Mouse (Mus musculus): Measurements from ENCODE around the gene Alyref. TPM values are rescaled to one million over a fixed set of nuclear protein-coding genes. Genes with fewer than 3 reads are reported as not detected.
"Not testable (repeated sequence)": the region's sequence is repeated elsewhere in the genome, so short reads cannot be mapped to it uniquely, and the experiment has no call there.

Gene Alyref
- total and polyA plus RNA-seq, 3 experiments = 600 to 1,072 TPM; not detected in 1

DNA sequence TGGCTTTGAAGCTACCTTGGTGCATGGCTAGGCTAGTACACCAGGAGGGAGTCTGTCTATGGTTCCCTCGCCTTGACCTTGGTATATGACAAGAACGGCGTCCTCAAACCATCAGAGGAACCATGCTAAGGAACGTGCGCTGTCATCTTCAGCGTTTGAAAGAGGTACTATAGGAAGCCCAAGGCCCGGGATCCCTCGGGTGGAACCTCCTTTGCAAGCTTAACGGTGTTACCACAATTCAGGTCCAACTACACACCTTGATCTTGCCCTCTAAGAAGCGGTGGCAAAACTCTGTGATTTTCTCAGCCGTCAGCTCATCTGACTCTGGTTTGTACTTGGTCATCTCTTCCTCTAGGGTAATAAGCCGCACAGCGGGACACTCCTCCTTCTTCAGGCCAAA lies 35.2 kb downstream of the Alyref start:
- Histone ChIP-seq H3K4me1 (ENCODE audit: control insufficient read depth in 1 of 2, insufficient read depth in 2 of 2, low read length in 2 of 2) (no peaks in the 10 kb centered on the region), H3K9me3 (replicated peaks; ENCODE audit: insufficient read depth, low read length) (no peaks in the 10 kb centered on the region), H3K79me2 (ENCODE audit: control insufficient read depth, insufficient read depth, low read length, poor library complexity) (peaks cover 3% of the 10 kb centered on the region; the same call in 1 of the 2 replicates), H3K27ac (ENCODE audit: control insufficient read depth, low read depth, low read length) (no peak overlapping the region), H3K9ac (ENCODE audit: control insufficient read depth, low read depth, low read length, poor library complexity, severe bottlenecking) (no peak overlapping the region), H3K36me3 (ENCODE audit: control insufficient read depth in 1 of 2, insufficient read depth in 2 of 2, low read length in 2 of 2) (peaks cover 0 to 45% of the 10 kb centered on the region in 2 experiments; a peak in 3 of 4 replicates), H3K27me3 (ENCODE audit: control insufficient read depth in 1 of 2, insufficient read depth in 2 of 2, low read length in 2 of 2) (no peaks in the 10 kb centered on the region), H3K4me3 (ENCODE audit: control insufficient read depth in 1 of 2, insufficient read depth in 1 of 2, low read depth in 2 of 2, low read length in 2 of 2) (no peak overlapping the region)
- TF ChIP-seq JUND (IDR thresholded peaks at IDR 0.05; ENCODE audit: low read depth, low read length) (no peak), POLR2AphosphoS2 (IDR thresholded peaks at IDR 0.05; ENCODE audit: low read length) (no peak)
- no peak for DNase-seq (ENCODE audit: low read depth, low spot score)

DNA sequence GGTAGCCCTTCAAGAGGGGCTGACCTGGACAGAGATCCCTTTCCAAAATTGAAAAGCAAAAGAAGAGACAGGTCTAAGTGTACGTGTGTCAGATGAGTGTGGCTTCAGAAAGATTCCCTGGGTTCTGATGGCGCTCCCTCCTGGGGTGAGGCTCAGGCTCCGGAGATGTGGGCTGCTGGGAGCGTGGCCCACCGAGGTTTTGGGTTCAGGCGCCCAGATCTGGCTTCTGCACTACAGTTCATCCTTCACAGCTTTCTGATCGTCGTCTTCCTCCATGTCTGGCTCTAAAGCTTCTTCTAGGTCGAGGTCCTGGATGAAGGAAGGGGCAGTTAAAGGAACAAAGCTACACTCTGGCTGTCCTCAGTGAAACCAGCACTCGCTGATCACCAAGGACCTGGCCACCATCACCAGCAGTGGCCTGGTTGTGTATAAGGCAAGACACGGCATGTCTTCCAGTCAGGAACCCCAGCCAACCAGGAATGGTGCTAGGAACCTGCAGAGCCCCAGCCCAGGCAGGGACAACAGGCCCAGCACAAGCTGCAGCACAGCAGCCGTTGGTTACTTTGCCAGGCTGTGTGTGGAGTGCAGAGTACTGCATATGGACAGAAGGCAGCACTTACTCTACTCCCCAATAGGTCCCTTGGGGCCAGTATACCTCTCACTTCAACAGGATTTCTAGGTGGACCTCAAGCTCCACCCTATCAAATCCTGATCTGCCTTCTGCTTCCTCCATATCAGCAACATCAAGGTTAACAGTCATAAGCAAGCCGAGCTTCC lies 37.0 kb downstream of the Alyref start:
- TF ChIP-seq ETS1 (IDR thresholded peaks at IDR 0.05; ENCODE audit: low read depth, low read length) (no peak), GABPA (IDR thresholded peaks at IDR 0.05; ENCODE audit: low read depth, low read length) (no peak), MAFK (IDR thresholded peaks at IDR 0.05; ENCODE audit: borderline replicate concordance, low read depth, low read length) (no peak), TCF12 (IDR thresholded peaks at IDR 0.05; ENCODE audit: low read depth, low read length) (no peak), ZMIZ1 (IDR thresholded peaks at IDR 0.05; ENCODE audit: low read depth, low read length) (no peak), POLR2A (IDR thresholded peaks at IDR 0.05; ENCODE audit: control insufficient read depth in 1 of 2, insufficient read depth in 1 of 2, low read depth in 1 of 2, low read length in 2 of 2, poor library complexity in 1 of 2) (no peak; a peak in 1 of 4 replicates), TAL1 (IDR thresholded peaks at IDR 0.05; ENCODE audit: low read length) (no peak)
- H3K9me3 ChIP-seq (replicated peaks; ENCODE audit: insufficient read depth, low read length) = no peaks in the 10 kb centered on the region
- H3K4me1 ChIP-seq (ENCODE audit: control insufficient read depth in 1 of 2, insufficient read depth in 2 of 2, low read length in 2 of 2) = no peaks in the 10 kb centered on the region
- no peaks in the 10 kb centered on the region for H3K79me2 ChIP-seq (ENCODE audit: control insufficient read depth, insufficient read depth, low read length, poor library complexity)
- no peak overlapping the region for H3K27ac ChIP-seq (ENCODE audit: control insufficient read depth, low read depth, low read length)
- H3K36me3 ChIP-seq (ENCODE audit: control insufficient read depth in 1 of 2, insufficient read depth in 2 of 2, low read length in 2 of 2) = peaks cover 0 to 33% of the 10 kb centered on the region in 2 experiments; a peak in 2 of 4 replicates
- H3K4me3 ChIP-seq (ENCODE audit: control insufficient read depth in 1 of 2, insufficient read depth in 1 of 2, low read depth in 2 of 2, low read length in 2 of 2) = no peak overlapping the region
- no peak for DNase-seq (ENCODE audit: low read depth, low spot score)
- no peak overlapping the region for H3K9ac ChIP-seq (ENCODE audit: control insufficient read depth, low read depth, low read length, poor library complexity, severe bottlenecking)
- H3K27me3 ChIP-seq (ENCODE audit: control insufficient read depth in 1 of 2, insufficient read depth in 2 of 2, low read length in 2 of 2) = no peaks in the 10 kb centered on the region

DNA sequence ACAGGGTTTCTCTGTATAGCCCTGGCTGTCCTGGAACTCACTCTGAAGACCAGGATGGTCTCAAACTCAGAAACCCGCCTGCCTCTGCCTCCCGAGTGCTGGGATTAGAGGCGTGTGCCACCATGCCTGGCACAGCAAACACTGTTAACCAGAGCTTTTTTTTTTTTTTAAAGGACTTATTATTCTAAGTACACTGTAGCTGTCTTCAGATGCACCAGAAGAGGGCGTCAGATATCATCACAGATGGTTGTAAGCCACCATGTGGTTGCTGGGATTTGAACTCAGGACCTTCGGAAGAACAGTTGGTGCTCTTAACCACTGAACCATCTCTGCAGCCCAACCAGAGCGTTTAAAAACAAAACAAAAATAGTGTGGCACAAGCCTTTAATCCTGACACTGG lies 39.3 kb downstream of the Alyref start:
- H3K79me2 ChIP-seq (ENCODE audit: control insufficient read depth, insufficient read depth, low read length, poor library complexity); H3K9me3 ChIP-seq (replicated peaks; ENCODE audit: insufficient read depth, low read length); H3K4me3 ChIP-seq (ENCODE audit: control insufficient read depth in 1 of 2, insufficient read depth in 1 of 2, low read depth in 2 of 2, low read length in 2 of 2); H3K9ac ChIP-seq (ENCODE audit: control insufficient read depth, low read depth, low read length, poor library complexity, severe bottlenecking); H3K27me3 ChIP-seq (ENCODE audit: control insufficient read depth in 1 of 2, insufficient read depth in 2 of 2, low read length in 2 of 2); H3K27ac ChIP-seq (ENCODE audit: control insufficient read depth, low read depth, low read length); H3K4me1 ChIP-seq (ENCODE audit: control insufficient read depth in 1 of 2, insufficient read depth in 2 of 2, low read length in 2 of 2): not testable (repeated sequence)
- peak; percentile 7; the same call in 1 of the 2 replicates for TF ChIP-seq SMC3 (IDR thresholded peaks at IDR 0.05; ENCODE audit: low read depth, low read length)
- TF ChIP-seq CTCF (IDR thresholded peaks at IDR 0.05 in 2 of 3, conservative IDR thresholded peaks at IDR 0.05 in 1 of 3; ENCODE audit: control insufficient read depth in 1 of 3, insufficient read depth in 1 of 3, low read depth in 2 of 3, low read length in 3 of 3, poor library complexity in 1 of 3, severe bottlenecking in 1 of 3) = peak in 1 of 3 experiments; percentile 20; a peak in 1 of 6 replicates
- H3K36me3 ChIP-seq (ENCODE audit: control insufficient read depth in 1 of 2, insufficient read depth in 2 of 2, low read length in 2 of 2) = peaks cover 0 to 15% of the 10 kb centered on the region in 2 experiments; a peak in 2 of 4 replicates
- DNase-seq (ENCODE audit: low read depth, low spot score) = peak; percentile 61

Measured in MEL (cell line).